Mouse (Mus musculus) megakaryocyte, embryonic 14.5 days (primary cell): ENCODE measurements around the gene Msx2. TPM values are rescaled to one million over a fixed set of nuclear protein-coding genes. Genes with fewer than 3 reads are reported as not detected.

Source experiments
- H3K27me3 ChIP-seq: replicated peaks from 2 replicates; pipeline ENCODE3; 2012; ENCODE audit warnings: inconsistent platforms
- H3K36me3 ChIP-seq: replicated peaks from 2 replicates; pipeline ENCODE3; 2012; ENCODE audit warnings: low read length, inconsistent platforms, mixed read lengths
- H3K4me1 ChIP-seq: 2 replicates; pipeline ENCODE4 v1.6.1; 2012; ENCODE audit warnings: inconsistent platforms
- H3K4me3 ChIP-seq: replicated peaks from 2 replicates; pipeline ENCODE3; 2012; ENCODE audit warnings: moderate library complexity, mild to moderate bottlenecking, inconsistent platforms
- H3K9me3 ChIP-seq: 2 replicates; pipeline ENCODE4 v1.6.1; 2012; ENCODE audit warnings: inconsistent platforms
- FLI1 ChIP-seq: IDR thresholded peaks from 2 replicates; pipeline ENCODE4 v1.6.1; 2012; ENCODE audit warnings: low read length, inconsistent platforms, mixed read lengths
- GATA1 ChIP-seq: IDR thresholded peaks from 3 replicates; pipeline ENCODE4 v1.6.1; 2012; ENCODE audit warnings: mixed read lengths, low read length, inconsistent platforms, borderline replicate concordance
- polyA plus RNA-seq: library from polyadenylated mRNA; stranded (reverse); fragments of >175 nt; gene quantifications from 2 replicates; pipeline ENCODE4 v1.2.3, GENCODE M21; 2012; ENCODE audit warnings: low replicate concordance; ENCODE audit not compliant: insufficient read depth

Gene Msx2
- polyA plus RNA-seq, 1 experiment = 0.63 TPM

GRCm38 (mm10) chr13:53486512-53486911 is 13.6 kb upstream of the Msx2 start:
- TF ChIP-seq GATA1 (no peak), FLI1 (no peak)
- Histone ChIP-seq H3K36me3 (no peaks in the 10 kb centered on the region), H3K27me3 (peaks cover 69% of the 10 kb centered on the region), H3K4me1 (no peaks in the 10 kb centered on the region), H3K9me3 (peaks cover 22% of the 10 kb centered on the region), H3K4me3 (no peak overlapping the region)

- peak overlapping the region; percentile 84 for H3K4me3 ChIP-seq
- no peaks in the 10 kb centered on the region for H3K36me3 ChIP-seq
- peaks cover 36% of the 10 kb centered on the region for H3K4me1 ChIP-seq
- peaks cover 91% of the 10 kb centered on the region for H3K27me3 ChIP-seq
- H3K9me3 ChIP-seq = peaks cover 13% of the 10 kb centered on the region
- TF ChIP-seq GATA1 (no peak), FLI1 (no peak)
These were observed 2.9 kb upstream of the Msx2 start for GRCm38 (mm10) chr13:53475701-53476188.

- H3K27me3 ChIP-seq = peaks cover 95% of the 10 kb centered on the region
These were observed 1.6 kb upstream of the Msx2 start for GRCm38 (mm10) chr13:53474491-53474890.

GRCm38 (mm10) chr13:53473991-53474390 is 1.1 kb upstream of the Msx2 start:
- peaks cover 96% of the 10 kb centered on the region for H3K27me3 ChIP-seq
- H3K36me3 ChIP-seq = no peaks in the 10 kb centered on the region
- no peak for TF ChIP-seq GATA1
- no peak for TF ChIP-seq FLI1
- H3K9me3 ChIP-seq = peaks cover 10% of the 10 kb centered on the region
- H3K4me3 ChIP-seq = no peak overlapping the region
- peaks cover 36% of the 10 kb centered on the region for H3K4me1 ChIP-seq

More at GRCm38 (mm10) chr13:53474491-53474890, 1.6 kb upstream of the Msx2 start:
- no peaks in the 10 kb centered on the region for H3K36me3 ChIP-seq
- H3K4me3 ChIP-seq = no peak overlapping the region
- peaks cover 36% of the 10 kb centered on the region for H3K4me1 ChIP-seq
- peaks cover 13% of the 10 kb centered on the region for H3K9me3 ChIP-seq
- TF ChIP-seq GATA1 (no peak), FLI1 (no peak)

DNA sequence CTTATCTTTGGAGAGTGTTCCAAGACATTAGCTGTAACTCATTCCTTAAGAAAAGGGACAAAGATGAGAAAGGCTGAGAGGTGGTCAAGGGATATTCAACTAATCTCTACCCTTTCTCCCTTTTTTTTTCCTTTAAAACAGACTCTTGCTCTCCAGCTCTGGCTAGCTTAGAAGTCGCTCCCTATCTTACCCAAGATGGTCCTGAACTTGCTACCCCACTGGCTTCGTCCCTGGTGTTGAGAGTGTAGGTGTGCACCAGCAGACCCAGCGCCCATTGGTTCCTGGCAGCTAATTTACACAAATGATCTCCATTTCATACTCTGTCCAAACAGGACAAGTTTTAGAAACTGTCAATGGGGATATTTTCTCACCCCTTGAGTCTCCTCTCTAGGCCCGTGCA is 417 bp upstream of the Msx2 start:
- H3K9me3 ChIP-seq = peaks cover 5% of the 10 kb centered on the region; the same call in 1 of the 2 replicates
- no peak overlapping the region for H3K4me3 ChIP-seq
- no peaks in the 10 kb centered on the region for H3K36me3 ChIP-seq
- H3K27me3 ChIP-seq = peaks cover 93% of the 10 kb centered on the region
- TF ChIP-seq GATA1 (no peak), FLI1 (no peak)
- H3K4me1 ChIP-seq = peaks cover 36% of the 10 kb centered on the region

GRCm38 (mm10) chr13:53471926-53472613 is 804 bp downstream of the Msx2 start:
- TF ChIP-seq GATA1 (no peak), FLI1 (no peak)
- Histone ChIP-seq H3K4me3 (peak overlapping the region; percentile 90), H3K36me3 (no peaks in the 10 kb centered on the region), H3K4me1 (peaks cover 40% of the 10 kb centered on the region), H3K9me3 (peaks cover 9% of the 10 kb centered on the region), H3K27me3 (peaks cover 94% of the 10 kb centered on the region)

DNA sequence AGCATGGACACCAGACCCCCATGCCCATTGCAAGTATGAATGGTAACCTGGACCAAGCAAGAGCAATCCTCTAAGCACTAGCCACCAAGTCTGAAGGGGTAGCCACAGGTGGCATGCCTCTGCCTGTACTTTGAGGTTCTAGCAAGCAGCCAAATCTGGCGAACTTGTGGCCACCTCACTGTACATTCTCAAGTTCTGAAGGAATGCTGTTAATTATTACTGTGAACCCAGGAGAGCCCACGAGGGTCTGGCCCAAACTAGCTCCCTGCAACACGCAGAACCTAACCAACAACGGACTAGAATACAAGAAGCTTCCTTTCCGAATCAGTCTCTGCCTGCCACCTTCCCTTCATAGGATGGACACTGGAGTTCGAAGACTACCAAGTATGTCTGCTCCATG is 1.5 kb downstream of the Msx2 start:
- no peak for TF ChIP-seq GATA1
- no peak for TF ChIP-seq FLI1

GRCm38 (mm10) chr13:53470437-53471151 is 2.3 kb downstream of the Msx2 start:
- Histone ChIP-seq H3K4me1 (peaks cover 41% of the 10 kb centered on the region), H3K27me3 (peaks cover 93% of the 10 kb centered on the region), H3K36me3 (no peaks in the 10 kb centered on the region), H3K4me3 (no peak overlapping the region), H3K9me3 (peaks cover 5% of the 10 kb centered on the region)
- TF ChIP-seq GATA1 = no peak
- no peak for TF ChIP-seq FLI1

More for the DNA sequence above, 1.5 kb downstream of the Msx2 start:
- Histone ChIP-seq H3K27me3 (peaks cover 93% of the 10 kb centered on the region), H3K4me1 (peaks cover 41% of the 10 kb centered on the region), H3K9me3 (peaks cover 5% of the 10 kb centered on the region), H3K36me3 (no peaks in the 10 kb centered on the region), H3K4me3 (peak overlapping the region; percentile 56)

- no peak overlapping the region for H3K4me3 ChIP-seq
- peaks cover 5% of the 10 kb centered on the region for H3K9me3 ChIP-seq
- peaks cover 41% of the 10 kb centered on the region for H3K4me1 ChIP-seq
- no peaks in the 10 kb centered on the region for H3K36me3 ChIP-seq
- TF ChIP-seq GATA1 (no peak), FLI1 (no peak)
- H3K27me3 ChIP-seq = peaks cover 93% of the 10 kb centered on the region
These were observed 3.1 kb downstream of the Msx2 start for GRCm38 (mm10) chr13:53469756-53470155.

- H3K4me3 ChIP-seq = no peak overlapping the region
- no peak for TF ChIP-seq GATA1
- TF ChIP-seq FLI1 = no peak
- H3K9me3 ChIP-seq = peaks cover 5% of the 10 kb centered on the region
- peaks cover 94% of the 10 kb centered on the region for H3K27me3 ChIP-seq
- peaks cover 48% of the 10 kb centered on the region for H3K4me1 ChIP-seq
- H3K36me3 ChIP-seq = no peaks in the 10 kb centered on the region
These were observed 4.7 kb downstream of the Msx2 start for GRCm38 (mm10) chr13:53468171-53468570.
